Mouse (Mus musculus) natural killer cell, adult 2 months (primary cell): ENCODE data around the gene Pmf1.
"Not testable (repeated sequence)": the region's sequence is repeated elsewhere in the genome, so short reads cannot be mapped to it uniquely, and the experiment has no call there.

Source experiments
- DNase-seq, 2 experiments: peaks; one replicate each; pipeline ENCODE4 v3.0.0; 2022; ENCODE audit warnings: low spot score in 2 of 2

The Pmf1 gene

DNA sequence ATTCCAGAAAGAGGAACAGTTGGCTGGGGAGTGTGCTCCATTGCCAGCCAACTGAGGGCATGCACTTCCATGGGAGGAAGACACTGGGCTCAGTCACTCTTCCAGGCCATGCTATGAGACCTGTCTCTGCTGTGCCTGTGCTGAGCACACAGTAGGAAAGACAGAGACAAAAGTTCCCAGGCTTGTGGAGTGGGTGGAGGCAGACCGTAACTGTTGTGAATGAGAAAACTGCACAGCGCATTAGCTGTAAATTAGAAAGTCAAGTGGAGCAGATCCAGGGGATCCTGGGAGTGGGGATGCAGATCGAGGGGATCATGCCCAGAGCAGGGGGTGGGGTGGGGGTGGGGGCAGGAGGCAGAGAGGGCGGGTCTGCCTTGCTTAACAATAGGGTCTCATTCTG, 29.5 kb upstream of the Pmf1 start:
- DNase-seq: no peak

DNA sequence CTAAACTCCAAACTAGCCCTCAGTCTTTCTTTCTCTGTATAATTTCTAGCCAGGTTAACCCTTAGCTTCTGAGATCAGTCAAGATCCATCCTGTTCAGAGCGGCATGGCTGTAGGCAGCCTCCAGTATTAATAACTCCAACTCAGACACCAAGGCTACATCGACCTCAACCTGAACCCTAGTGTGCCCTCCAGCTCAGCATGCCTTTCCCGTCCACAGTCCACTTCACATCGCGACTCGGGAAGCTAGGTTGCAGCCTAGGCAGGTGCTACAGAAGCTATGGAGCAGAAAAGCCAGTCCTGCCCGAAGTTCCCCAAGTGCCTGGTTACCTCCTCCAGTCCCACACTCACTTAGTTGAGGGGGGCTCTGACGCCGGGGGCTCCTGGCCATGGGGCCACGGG, 27.3 kb upstream of the Pmf1 start:
- DNase-seq: no peak

DNA sequence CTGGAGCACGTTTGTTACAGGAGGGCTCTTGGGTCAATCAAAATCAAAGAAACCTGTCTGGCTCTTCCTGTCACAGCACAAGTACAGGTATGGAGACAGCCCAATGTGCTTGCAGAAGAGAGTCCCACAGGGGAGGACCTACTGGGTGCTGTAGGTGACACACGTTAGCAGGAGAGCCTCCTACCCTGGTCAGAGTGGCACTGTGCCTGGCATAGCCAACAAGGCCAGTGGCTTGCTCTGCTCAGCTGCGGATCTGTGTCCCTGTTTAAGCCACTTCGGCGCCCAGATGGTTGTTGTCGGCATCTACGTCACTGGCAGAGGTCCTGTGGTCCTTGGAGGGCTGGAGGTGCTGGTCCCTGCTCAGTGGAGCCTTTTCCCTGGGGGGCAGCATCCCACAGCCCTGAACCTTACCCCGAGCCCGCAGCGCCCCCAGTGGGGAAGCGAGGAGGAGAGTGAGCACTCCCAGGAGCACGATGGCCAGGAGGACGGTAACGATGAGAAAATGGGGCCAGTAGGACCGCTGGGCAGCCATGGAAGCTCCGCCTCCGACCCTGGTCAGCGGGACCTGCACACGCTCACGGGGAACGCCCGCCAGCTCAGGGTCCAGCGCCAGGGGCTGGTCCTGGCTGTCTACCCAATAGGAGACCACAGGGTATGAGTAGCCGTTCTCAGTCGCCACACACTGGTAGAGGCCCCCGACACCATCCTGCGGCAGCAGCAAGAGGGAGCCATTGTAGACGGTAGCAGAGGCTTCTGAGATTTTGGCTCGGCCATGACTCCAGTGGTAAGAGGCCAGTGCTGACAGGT, 26.5 kb upstream of the Pmf1 start:
- DNase-seq: peak in 1 of 2 experiments; percentile 31

DNA sequence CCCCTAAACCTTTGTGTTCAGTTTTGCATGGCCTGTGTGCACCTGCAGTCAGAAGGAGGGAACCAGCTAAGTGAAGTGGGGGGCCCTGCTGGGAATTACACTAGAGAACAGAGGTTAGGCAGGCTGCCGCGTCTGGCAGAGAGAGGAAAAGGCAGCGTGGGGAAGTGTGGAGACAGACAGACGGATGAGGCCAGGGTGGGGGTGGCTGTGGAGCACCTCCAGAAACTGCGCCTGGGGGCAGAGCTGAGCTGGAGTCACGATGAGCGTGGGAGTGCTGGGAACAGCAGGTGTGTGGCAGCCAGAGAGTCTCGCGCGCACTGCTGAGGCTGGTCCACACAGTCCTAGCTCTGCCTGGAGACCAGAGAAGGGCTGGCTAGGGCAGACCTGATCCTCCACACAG, 25.4 kb upstream of the Pmf1 start:
- no peak for DNase-seq

DNA sequence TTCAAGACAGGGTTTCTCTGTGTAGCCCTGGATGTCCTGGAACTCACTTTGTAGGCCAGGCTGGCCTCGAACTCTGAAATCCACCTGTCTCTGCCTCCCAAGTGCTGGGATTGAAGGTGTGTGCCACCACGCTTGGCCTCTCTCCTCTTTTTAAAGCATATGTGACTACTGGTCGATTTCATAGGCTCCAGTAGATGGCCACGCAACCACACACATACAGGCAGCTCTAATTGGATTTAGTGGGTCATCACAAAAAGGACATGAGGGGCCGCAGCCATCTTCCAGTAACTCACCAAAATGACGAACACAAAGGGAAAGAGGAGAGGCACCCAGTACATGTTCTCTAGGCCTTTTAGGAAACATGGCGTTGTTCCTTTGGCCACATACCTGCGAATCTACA, 18.5 kb upstream of the Pmf1 start:
- not testable (repeated sequence) for DNase-seq

DNA sequence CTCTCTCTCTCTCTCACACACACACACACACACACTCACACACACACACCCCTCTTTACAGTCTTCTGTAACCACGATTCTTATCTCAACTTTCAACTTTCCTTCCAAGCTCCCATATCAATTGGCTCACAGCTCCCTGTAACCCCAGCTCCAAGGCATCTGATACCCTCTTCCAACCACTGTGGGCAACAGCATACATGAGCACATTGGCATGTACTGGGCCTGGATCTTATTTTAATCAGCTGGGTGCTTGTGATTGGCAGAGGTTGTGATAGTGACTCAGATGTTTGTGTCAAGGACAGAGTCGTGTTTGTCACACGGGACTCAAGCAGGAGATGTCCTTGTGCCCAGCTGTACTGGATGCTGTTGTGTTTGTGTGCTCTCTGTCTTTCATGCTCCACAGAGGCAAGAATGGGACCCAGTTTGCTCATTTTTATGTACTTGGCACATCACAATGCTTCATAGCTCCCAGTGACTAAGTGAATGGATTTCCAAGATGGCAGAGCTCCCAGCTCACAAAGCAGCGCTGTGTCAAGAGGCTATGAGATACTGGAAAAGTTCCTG, 17.3 kb upstream of the Pmf1 start:
- DNase-seq: no peak

DNA sequence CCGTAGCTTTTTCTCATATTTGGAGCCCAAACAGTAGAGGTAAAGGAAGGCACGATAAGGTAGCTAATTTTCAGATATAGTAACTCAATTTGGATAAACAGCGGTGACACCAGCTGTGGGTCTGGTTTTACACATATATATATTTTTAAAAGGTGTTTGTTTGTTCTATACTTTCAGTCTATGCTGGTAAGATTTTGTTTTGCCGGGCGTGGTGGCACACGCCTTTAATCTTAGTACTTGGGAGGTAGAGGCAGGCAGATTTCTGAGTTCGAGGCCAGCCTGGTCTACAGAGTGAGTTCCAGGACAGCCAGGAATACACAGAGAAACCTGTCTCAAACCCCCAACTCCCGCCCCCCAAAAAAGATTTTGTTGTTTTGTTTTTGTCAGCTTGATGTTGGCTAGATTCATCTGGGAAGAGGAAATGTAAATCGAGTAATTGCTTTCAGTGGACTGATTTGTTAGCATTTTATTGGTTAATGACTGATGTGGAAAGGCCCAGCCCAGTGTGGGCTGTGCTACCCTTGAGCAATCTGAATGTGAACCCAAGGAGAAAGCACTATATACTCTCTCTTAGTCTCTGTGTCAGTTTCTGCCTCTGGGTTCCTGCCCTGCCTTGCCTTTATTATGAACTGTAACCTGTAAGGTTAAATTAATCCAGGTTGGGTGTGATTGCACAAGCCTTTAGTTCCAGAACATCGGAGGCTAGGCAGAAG, 15.7 kb upstream of the Pmf1 start:
- DNase-seq: no peak

DNA sequence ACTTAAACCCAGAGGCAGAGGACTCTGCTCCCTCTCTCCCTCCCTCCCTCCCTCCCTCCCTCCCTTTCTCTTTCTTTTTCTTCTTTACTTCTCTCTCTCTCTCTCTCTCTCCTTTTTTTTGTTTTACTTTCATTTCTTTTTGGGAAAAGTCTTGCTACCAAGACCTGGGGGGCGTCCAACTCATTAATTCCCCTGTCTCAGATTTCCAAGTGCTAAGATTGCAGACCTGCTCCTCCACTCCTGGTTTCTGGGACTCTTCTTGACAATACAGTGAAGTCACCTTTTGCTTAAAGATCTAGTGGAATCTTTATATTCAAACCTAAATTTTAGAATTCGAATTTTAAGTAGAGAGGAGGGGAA, 15.2 kb upstream of the Pmf1 start:
- DNase-seq: no peak

DNA sequence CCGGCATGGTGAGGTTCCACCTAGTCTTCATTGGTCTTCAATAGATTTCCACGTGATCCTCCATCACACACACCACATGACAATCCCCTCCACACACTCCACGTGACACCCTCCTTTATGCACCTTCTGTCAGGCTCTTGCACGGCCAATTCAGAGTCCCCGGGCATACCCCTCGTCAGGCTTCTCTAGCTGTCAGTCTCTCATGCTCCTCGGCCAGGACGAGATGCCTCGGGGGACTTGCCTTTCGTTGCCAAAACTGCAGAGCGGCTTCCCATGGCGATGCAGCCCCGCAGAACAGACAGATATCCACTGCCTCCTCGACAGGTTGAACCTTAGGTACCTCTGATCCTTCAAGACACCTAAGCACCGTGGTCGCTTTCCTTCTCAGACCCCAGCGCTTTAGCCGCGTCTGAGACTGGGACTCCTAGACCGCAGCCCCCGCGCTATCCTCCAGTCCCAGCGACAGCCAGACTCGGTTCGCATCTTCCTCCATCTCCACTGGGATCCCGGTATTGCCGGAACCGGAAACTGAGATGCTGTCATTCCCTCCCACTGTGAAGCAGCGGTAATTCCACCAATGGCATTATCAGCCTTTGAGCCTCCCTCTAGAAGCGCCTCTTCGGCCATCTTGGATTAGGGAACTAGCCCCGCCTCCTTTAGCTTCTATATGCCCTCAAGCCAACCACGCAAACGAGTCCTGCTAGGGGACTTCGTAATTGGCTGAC, 14.6 kb upstream of the Pmf1 start, which contains the start of gene Slc25a44:
Slc25a44 (minus strand) TSS at position 535 of the 725 bp plus-strand sequence.
- DNase-seq: peak; percentile 90

DNA sequence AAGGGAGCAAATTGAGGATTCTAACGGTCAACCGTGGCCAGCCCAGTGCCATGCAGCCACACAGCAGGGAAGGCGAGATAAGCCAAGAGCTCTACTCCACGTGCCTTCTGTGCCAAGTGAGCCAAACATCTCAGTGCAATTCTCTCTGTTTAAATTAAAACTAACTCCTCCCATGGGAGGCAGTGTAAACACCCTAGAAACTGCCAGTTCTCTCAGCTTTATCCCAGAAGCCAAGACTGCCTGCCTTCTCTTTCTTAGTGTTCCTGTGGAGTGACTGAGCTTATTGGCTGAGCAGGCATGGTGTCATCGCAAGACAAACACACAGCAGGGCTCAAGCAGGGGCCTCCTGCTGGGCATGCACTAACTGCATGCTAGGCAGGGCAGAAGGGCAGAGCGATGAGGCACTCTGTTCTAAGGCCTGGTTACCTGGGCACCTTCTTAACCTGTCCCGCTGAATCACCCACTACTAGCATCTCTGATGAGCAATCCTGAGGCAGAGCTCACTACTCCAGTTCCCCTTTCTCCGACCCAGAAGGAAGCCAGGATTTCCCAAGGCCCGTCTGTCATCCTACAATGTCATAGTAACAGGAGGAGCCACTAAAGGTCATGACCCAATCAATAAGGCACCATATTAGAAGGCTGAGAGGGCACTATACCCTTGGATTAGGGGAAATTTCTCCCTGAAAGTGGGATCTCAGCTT, 12.0 kb upstream of the Pmf1 start:
- DNase-seq: no peak

DNA sequence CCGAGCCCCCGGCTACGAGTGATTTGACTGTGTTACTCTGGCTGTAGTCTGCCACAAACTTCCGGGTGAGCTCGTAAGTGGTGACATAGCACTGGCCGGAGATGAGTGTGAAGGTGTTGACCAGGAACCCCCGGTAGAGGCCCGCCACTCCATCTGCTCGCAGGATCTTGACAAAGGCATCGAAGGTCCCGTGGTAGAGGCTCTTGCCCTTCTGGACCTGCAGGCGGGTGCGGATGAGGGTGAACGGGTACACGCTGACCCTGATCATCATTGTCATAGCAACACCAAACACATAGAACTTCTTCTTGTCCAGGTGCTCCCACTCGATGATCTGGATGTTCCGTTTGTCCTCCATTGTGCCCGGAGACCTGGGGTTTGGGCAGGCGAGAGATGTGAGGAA, 10.6 kb upstream of the Pmf1 start:
- no peak for DNase-seq

DNA sequence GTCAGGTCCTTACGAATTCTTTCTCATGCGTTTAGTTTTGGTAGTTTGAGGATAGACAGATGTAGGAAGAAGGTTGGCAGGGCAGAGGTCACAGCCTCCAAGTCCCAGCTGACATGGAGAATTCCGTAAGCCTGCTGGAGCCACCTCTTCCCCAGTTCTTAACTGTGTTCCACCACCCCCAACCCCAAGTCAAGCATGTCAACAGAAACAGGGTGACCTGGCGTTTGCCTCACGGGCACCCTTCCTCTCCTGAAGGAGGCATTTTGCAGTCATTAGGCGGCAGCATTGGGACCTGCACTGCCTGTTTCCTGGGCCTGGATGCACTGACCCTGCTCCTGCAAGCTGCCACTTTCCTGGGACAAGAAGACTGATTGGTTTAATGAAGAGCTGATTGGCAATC, 7.9 kb upstream of the Pmf1 start:
- DNase-seq: no peak

DNA sequence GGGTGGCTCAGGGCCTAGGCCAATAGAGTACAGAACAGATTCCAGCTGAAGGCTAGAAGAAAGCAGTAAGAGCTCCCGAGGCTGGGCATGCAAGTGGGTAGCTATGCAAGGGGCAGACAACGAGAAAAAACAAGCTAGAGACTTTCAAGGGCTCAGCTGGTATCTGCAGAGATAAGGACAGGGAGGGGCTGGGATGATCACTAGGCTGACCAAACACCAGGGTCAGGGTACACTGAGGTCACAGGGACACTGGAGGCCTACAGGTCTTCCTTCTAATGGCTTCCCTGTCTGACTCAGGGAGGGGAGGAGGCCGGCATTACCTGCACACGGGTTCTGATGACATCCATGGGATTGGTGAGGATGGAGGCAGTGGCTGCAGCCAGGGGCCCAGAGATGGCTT, 5.5 kb upstream of the Pmf1 start:
- DNase-seq: no peak

DNA sequence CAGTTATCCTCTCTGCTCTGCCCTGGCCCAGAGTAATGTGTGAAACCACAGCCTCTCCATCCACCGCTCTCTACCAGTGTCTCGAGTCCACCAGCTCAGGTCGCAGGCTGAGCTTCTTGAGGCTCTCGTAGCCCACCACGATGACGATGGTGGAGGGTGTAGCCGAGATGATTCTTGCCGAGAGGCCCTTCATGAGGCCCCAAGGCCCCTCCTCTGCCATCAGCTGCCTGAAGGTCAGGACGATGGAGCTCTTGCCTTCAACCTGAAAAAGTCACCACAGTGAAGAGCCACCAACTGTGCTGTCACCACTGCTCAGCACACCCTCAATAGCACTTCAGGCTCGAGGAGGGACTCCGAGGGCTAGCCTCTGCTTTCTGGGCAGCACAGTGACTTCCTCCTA, 2.5 kb upstream of the Pmf1 start:
- peak; percentile 53 to 77 for DNase-seq

DNA sequence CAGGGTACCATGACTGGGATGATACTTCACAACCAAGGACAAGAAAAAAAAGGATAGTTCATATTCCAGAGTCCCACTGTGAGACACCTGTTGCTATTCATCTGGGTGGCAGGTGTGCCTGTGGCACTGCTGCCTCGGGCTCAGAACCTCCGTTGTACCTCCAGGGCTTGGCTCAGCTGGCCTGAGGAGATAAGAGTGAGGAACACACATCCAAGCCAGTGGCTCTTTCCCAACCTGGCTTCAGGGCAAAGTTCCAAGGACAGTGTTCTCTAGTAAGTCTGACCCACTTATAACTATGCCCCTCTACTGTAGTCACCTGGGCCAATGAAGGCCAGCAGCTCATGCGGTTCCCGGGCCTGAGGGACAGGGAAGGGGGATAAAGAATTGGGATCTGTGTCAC, 1.6 kb upstream of the Pmf1 start:
- no peak for DNase-seq

DNA sequence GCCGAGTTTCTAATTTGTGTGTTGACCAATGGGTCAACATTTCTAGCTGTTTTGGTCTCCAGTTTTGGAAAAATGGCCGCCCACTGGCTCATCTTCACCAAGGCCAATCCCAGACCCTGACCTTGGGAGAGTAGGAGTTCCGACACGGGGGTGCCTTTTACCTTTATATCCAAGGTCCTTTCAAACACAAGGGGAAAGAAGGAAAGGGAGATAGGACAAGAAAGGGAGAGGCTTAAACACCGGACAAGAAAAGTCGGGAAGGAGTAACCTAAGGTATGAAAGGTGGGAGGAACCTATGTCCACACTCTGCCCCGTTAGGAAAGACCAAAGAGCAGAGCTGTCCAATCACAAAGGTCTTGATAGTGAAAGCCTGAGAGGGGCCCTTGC, 507 bp upstream of the Pmf1 start:
- DNase-seq: no peak

DNA sequence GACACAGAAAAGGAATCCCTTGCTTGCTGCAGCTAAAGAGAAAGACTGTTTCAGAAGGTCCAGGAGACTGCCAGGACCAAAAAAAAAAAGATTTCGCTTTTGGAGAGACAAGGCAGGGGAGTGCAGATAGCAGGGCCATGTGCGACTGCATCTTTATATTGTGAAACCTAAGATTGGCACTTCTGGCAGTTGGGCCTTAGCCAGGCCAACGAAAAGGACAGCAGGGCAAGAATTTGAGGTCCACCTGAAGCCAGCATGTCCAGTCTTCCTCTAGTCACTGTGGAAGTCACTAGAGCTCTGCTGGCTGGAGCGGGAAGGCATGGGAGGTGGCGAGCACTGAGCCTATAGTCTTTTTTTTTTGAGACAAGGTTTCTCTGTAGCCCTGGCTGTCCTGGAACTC, 1.2 kb downstream of the Pmf1 start:
- DNase-seq: no peak

DNA sequence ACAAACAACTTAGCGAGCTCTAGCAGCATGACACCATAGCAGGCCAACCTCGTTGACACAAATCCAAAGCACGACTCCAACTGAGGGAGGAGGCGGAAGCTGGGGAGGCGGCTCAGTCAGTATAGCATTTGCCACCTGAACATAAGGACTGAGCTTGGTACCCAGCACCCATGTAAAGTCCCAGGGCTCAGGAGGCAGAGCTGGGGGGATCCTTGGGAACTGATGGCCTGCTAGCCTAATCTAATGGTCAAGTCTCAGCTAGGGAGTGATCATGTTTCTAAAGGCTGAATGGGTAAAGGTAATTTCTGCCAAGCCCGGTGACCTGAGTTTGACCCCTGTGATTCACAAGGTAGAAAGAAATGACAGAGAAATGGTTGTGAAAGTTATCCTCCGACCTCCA, 2.6 kb downstream of the Pmf1 start:
- DNase-seq: no peak

DNA sequence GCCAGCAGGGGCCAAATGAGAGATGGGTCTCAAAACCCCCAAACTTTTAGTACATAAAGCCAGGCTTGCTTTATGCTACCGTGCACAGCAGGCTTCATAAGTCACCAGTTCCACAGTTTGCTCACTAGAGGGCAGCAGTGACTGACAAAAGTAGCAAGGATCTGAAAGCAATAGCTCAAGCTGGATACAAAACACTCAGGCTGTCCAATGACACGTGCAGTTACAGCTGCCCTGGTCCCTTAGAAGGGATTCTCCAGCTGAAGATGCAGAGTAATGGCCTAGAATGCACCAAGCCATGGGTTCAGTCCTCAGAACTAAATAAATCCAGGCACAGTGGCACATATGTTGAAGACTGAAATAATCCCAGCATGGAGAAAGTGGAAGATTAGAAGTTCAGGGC, 3.0 kb downstream of the Pmf1 start:
- peak; percentile 61 to 64 for DNase-seq

DNA sequence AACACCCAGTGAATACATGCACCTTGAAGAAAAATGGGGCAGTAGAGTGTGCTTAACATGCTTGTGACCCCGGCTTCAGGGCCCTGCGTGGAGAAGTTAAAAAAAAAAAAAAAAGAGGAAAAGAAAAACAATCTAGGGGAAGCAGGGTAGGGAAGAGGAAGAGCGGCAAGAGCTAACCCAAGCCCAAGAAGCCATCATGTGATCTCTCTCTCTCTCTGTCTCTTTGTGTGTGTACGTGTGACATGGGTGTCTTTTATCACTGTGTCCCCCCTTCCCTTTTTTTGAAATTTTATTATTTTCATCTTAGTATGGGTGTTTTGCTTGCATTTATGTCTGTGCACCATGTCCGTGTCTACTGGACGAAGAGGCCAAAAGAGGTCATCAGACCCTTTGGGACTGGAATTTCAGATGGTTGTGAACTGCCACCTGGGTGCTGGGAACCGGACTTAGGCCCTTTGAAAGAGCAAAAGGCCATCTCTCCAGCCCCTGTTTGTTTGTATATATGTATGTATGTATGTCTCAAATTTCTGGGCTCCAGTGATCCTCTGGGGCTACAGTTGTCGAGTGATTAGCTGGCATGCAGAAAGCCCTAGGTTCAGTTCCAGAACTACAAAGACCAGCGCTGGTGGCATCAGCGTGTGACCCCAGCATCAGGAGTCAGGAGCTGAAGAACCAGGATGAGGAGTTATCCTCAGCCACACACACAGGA, 6.5 kb downstream of the Pmf1 start:
- DNase-seq: no peak

DNA sequence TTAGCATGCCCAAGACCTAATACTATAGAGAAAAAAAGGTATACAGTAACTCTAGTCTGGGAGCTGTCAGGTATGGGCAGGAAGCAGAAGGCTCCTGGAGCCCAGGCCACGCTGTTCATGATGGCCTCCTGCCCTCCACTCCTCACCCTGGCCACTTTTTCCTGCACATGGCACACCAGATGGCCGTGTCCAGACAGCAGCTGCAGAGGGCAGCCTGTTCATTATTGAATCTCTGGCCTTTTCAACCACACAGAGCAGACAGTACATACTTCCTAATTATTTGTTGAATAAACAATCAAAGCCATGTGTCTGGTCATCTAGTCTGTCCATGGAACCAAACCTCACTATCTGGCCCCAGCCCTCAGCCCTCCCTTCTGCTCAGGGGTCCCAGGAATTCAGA, 11.5 kb downstream of the Pmf1 start:
- DNase-seq: no peak
